Mouse (Mus musculus) adrenal gland, postnatal 10 days (tissue): Measurements from ENCODE around the gene Cct5. TPM values are rescaled to one million over a fixed set of nuclear protein-coding genes. Genes with fewer than 3 reads are reported as not detected.

Source experiments
- DNase-seq: peaks from one replicate; pipeline ENCODE4 v3.0.0; 2021; ENCODE audit warnings: mixed read lengths
- long read RNA-seq, 2 experiments: library from polyadenylated mRNA; stranded (forward); transcript quantifications; one replicate each; pipeline ENCODE4 v2.0.0; 2021
- total RNA-seq, 2 experiments: library from RNA; stranded (reverse); gene quantifications; 2 replicates each; pipeline ENCODE4 v1.2.3; 2021

Cct5 gene
- total RNA-seq = 100 to 1,000 TPM; 272 to 290 TPM
- long read RNA-seq, experiment 1, transcript Cct5-201 (11 exons, 1,853 nt) = major isoform, 487 of 556 reads
- long read RNA-seq, experiment 1, partial matches to known transcripts = 35 of 556 reads
- long read RNA-seq, experiment 1, other reads (novel, unspliced or antisense) = 32 of 556 reads
- long read RNA-seq, experiment 2, transcript Cct5-201 (11 exons, 1,853 nt) = major isoform, 240 of 263 reads
- long read RNA-seq, experiment 2, partial matches to known transcripts = 10 of 263 reads
- long read RNA-seq, experiment 2, other reads (novel, unspliced or antisense) = 12 of 263 reads

- DNase-seq = peak; percentile 98
These were observed at the start of gene Cct5, which contains the start of gene Fam173b for GRCm38 (mm10) chr15:31601646-31602374. Gene Cct5, minus strand, starts transcription at chr15:31601804. Gene Fam173b, plus strand, starts transcription at chr15:31601852.

GRCm38 (mm10) chr15:31650821-31651220, 49.2 kb upstream of the Cct5 start:
- DNase-seq = no peak

- no peak for DNase-seq
These were observed 48.1 kb upstream of the Cct5 start for GRCm38 (mm10) chr15:31649691-31650090.

GRCm38 (mm10) chr15:31647851-31648569, 46.4 kb upstream of the Cct5 start:
- DNase-seq = no peak

- DNase-seq = no peak
These were observed 45.6 kb upstream of the Cct5 start for GRCm38 (mm10) chr15:31647225-31647624.

- peak; percentile 61 for DNase-seq
These were observed 34.5 kb upstream of the Cct5 start for GRCm38 (mm10) chr15:31636091-31636595.

- no peak for DNase-seq
These were observed 33.0 kb upstream of the Cct5 start for GRCm38 (mm10) chr15:31634582-31634981.

- no peak for DNase-seq
These were observed 30.9 kb upstream of the Cct5 start for GRCm38 (mm10) chr15:31632478-31632877.

GRCm38 (mm10) chr15:31631396-31631858, 29.8 kb upstream of the Cct5 start:
- DNase-seq = no peak

- DNase-seq = no peak
These were observed 28.0 kb upstream of the Cct5 start for GRCm38 (mm10) chr15:31629556-31629955.

- no peak for DNase-seq
These were observed 26.6 kb upstream of the Cct5 start for GRCm38 (mm10) chr15:31628180-31628579.

- DNase-seq = no peak
These were observed 25.9 kb upstream of the Cct5 start for GRCm38 (mm10) chr15:31627277-31628154.

- no peak for DNase-seq
These were observed 17.9 kb upstream of the Cct5 start for GRCm38 (mm10) chr15:31619521-31619920.

GRCm38 (mm10) chr15:31617261-31617660, 15.7 kb upstream of the Cct5 start:
- DNase-seq = no peak

- no peak for DNase-seq
These were observed 13.1 kb upstream of the Cct5 start for GRCm38 (mm10) chr15:31614666-31615065.

- DNase-seq = no peak
These were observed 12.3 kb upstream of the Cct5 start for GRCm38 (mm10) chr15:31613826-31614453.

GRCm38 (mm10) chr15:31611976-31612375, 10.4 kb upstream of the Cct5 start:
- no peak for DNase-seq

- DNase-seq = peak; percentile 78
These were observed 9.4 kb upstream of the Cct5 start for GRCm38 (mm10) chr15:31611027-31611426.

GRCm38 (mm10) chr15:31606821-31607220, 5.2 kb upstream of the Cct5 start:
- peak; percentile 52 for DNase-seq

GRCm38 (mm10) chr15:31603113-31603512, 1.5 kb upstream of the Cct5 start:
- no peak for DNase-seq

- peak; percentile 59 for DNase-seq
These were observed 822 bp upstream of the Cct5 start for GRCm38 (mm10) chr15:31602426-31602825.
